Mouse (Mus musculus): ENCODE results near the gene Abhd12b.
"Not testable (repeated sequence)": the region's sequence is repeated elsewhere in the genome, so short reads cannot be mapped to it uniquely, and the experiment has no call there.

The Abhd12b gene

DNA sequence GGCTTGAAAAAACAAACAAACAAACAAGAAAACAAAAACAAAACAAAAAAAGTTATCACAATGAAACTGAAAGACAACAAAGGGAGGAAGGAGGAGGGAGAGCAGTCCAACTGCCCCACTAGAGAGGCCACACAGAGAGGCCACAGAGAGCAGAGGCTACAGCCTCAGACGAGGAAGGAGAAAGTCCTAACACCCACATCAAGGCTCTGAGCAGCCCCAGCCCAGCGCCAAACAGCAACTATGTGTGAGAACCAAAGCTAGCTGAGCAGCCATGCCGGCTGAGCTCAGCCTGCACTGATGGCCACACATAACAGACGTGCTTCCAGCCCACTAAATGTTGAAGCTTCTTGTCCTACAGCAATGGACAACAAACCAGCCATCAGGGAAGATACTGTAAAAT is 14.1 kb upstream of the Abhd12b start:
- no peak for DNase-seq (ENCODE audit: low spot score in 2 of 2)

DNA sequence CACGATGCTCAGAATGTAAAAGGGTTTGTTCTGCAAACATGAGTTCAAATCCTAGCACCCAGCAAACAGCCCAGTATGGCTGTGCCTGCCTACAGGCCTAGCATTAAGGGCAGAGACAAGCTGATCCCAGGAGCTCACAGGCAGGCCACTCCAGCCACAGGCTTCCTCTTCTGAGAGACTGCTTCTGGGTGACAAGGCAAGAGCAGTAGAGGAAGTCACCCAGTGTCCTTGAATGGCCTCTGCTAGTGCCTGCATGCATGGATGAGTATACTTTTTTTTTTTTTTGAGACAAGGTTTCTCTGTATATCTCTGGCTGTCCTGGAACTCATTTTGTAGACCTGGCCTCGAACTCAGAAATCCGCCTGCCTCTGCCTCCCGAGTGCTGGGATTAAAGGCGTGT is 13.4 kb upstream of the Abhd12b start:
- no peak for DNase-seq (ENCODE audit: low spot score in 2 of 2)

DNA sequence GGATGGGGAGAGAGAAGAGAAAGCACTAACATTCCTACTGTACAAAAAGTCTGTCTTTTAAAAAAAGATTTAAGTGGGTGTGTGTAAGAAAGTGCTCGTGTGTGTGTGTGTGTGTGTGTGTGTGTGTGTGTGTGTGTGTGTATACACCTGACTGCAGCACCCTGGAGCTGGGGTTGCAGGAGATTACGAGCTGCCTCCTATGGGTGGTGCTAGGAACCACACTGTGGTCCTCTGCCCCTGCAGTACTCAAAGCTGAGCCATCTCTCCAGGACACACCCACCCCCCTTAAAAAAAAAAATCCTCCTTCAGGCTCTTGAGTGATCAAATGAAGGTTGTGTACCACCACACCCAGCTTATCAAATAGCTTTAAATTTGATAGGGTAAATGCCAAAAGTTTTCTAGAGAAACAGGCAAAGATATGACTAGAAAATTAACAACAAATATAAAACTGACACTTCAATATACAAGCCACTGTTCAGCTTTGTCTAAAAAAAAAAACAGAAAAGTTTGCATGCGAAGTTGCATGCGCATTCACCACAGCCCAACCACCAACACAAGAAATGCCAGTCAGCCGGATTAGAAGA is 12.9 kb upstream of the Abhd12b start:
- DNase-seq (ENCODE audit: low spot score in 2 of 2) = no peak

DNA sequence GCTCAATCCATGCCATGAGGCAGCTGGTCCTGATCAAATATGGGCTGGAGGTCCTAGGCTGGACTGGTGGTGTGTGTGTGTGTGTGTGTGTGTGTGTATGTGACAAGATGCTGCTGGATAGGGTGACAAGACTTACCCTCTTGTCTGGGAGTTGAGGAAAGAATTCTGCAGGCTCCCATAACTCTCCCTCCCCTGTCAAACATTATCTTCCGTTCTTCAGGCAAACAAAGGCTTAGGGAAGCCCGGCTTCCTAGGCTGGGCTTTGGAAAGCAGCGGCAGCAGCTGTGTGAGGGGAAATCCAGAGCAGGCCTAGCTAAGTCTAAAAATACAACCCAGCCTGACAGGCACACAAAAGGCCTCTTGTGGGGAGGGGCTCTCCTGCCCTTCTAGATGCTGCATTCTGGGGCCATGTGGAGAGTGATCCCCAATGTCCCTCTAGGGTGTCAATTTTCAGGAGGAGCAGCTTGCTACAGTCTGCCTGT is 9.8 kb upstream of the Abhd12b start:
- not testable (repeated sequence) for DNase-seq (ENCODE audit: low spot score in 2 of 2)

DNA sequence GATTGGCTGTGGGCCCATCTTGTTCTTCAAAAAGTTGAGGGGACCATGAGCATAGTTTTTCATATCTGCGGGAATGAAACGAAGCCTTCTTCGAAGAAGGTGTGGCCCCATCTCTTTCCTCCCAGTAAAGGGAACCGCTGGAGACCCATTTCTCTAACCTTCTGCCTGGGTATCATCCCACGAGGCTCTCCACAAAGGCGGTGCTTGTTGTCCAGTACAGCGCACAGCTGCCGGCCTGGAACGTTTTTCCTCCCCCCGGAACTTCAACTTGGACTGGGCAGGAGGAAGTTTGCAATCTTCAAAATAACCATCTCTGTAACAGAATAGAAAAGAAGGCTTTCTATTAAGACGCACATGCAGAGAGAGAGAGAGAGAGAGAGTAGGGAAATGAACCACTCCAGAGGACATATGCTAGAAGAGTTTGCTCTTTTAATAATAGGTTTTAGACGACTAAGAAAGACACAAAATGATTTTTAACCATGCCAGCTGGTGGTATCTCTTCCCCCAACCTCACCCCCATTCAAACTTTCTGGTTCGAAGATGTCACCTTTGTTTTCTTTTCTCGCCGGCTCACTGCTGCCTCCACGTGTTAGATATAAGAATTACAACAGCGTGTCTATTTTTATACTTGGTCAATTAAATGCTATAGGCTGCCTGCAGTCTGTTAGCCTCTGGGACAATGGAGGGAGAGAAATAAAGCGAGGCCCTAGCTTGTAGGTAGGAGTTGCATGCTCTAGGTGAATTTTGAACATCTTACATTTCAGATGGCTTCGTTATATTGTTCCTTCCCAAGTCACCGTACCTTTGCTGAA is 9.1 kb upstream of the Abhd12b start:
- DNase-seq (ENCODE audit: low spot score in 2 of 2) = peak; percentile 70 to 76

DNA sequence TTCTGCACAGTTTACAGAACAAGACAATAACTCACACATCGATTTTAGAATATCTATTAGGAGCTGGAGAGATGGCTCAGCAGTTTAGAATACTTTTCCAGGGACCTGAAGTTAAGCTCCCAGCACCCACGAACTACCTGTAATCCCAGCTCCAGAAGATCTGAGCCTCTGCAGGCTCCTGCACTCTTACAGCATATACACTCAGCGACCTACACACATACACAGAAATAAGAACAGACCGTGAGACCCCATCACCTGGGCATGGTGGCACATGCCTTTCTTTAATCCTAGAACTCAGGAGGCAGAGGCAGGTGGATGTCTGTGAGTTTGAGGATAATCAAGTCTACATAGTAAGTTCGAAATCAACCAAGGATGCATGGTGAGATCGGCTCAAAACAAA is 8.4 kb upstream of the Abhd12b start:
- DNase-seq (ENCODE audit: low spot score in 2 of 2) = no peak

DNA sequence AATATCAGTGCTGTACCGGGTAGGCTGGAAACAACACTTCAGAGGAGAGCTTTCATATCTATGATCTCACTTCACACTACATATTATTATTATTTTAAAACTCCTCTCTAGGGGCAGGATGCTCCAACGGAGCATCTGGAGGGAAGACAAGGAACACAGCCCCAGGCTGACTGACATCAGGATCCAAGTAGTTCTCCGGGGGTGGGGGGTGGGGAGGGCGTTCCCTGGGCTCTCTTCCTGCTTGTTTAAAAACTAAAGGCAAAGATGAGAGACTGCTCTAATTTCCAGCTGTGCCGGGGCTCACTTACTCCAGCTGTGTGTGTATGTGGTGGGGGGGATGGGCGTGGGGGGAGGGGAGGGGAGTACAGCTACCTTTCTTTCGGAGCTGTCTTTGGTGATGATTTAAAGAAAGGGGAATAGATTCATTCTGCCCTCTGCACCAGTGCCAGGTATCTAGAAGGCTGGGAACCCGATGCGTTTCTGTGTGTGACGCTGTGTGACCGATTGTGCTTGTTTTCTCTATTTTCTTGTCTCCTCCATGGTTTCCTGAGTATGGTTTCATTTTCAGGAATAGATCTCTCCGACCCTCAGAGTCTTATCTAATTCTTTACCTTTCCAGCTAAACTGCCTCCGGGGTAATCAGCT is 5.8 kb upstream of the Abhd12b start:
- DNase-seq (ENCODE audit: low spot score in 2 of 2) = no peak

DNA sequence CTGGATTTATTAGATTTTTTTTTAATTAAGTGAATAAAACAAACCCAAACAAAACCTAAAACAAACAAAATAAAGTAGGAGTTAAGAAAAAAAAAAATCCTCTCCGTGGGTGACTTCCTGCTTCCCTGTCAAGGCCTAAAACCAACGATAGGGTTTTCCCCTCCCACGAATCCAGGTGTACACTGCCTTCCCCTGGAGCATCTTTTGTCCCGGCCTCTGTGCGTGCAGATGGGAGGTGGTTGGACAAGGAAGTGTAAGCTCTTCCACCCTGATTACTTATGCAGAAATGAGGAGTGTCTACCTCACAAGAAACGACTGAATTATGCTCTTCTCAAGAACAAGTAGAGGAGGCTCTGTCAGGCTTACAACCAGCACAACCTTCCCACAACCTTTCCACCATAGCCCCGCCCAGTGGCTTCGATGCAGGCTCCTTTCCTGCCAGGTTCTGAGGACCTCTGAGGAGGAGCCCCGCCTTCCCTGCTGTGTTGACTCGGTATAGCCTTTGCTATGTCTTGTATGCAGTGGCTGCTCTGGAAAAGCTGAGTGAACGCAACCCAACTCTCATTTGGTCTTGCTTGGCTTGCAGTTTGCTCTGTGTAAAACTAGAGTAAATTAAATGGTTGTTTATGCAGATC is 5.2 kb upstream of the Abhd12b start:
- DNase-seq (ENCODE audit: low spot score in 2 of 2) = no peak

DNA sequence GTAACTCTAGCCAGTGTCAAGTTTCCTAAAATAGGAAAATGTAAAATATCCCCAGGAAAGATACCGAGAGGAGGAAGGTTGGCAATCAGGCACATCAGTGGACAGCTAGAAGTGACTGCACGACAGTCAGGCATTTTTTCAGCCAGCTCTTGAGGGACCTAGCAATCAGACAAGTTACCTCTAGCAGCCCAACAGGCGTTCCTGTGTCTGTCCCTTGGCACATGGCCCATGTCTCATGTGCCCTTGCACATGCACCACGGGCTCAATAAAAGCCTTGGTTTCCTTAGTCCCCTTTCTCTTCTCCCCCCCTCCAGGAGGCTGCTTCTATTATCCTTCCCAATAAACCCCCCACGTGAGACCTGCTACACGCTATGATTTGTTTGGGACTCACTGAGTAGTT is 2.3 kb downstream of the Abhd12b start:
- no peak for DNase-seq (ENCODE audit: low spot score in 2 of 2)

DNA sequence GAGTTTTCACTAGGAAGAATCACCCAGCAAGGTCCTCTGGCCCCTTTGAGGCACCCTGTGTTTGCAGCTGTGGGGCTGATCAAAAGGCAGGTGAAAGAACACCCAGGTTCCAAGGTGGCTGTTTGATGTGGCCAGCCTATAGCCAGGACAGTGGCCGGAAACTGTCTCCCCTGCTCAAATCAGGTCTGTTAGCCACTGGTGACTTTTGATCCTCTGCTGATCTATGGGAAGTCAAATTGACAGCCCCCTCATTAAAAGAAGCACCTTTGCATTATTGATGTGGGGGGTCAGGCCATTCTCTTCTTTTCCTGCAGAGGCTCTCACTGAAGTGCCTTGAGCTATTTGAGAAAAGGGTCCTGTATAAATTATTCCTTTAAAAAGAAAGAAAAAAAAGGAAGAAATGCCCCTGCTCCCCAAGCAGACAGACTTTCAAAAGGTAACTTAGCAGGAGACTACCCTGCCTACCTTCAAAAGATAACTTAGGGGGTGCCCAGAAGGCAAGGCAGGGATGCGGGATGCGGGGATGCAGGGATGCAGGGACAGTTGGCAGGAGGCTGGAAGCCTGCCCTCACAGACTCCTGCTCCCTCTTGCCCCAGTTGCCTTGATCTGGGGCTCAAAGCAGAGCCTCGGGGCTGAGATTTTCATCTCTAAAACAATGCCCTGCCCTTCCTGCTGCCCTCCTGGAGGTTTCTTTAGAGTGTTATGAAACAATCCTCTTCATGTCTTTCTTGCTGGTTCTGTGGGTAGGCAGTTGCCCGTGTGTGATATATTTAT is 3.5 kb downstream of the Abhd12b start:
- DNase-seq (ENCODE audit: low spot score in 2 of 2) = no peak

DNA sequence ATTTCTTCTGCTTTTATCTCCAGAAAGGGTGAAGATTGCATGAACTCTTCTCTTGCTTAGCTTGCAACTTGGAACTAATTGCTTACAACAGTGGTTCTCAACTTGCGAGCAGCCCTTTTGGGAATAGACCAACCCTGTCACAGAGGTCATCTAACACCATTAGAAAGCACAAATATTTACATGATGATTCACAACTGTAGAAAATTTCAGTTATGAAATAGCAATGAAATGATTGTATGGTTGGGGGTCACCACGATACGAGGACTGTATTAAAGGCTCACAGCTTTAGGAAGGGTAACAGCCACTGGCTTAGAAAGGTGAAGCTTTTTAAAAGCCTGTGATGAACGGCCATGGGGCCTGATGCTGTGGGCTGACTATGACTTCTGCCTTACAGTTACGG is 7.1 kb downstream of the Abhd12b start:
- no peak for DNase-seq (ENCODE audit: low spot score in 2 of 2)

DNA sequence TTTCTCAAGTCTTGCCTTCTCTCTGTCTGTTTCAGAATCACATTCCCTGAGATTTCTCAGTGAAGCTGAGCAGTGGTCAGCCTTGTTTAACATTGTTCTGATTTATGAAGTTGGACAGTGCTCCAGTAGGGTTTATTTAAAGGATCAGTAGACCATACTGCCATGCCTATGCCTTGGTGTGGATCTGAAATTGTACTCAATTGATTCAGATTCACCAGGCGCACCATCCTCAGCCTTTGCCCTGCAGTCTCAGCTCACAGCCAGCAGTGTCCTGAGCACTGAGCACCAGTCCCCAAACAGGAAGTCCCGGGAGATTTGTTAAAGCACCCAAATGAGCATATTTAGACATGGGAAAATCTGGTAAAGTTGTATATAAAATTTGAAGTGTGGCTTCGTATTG is 10.8 kb downstream of the Abhd12b start:
- no peak for DNase-seq (ENCODE audit: low spot score in 2 of 2)

DNA sequence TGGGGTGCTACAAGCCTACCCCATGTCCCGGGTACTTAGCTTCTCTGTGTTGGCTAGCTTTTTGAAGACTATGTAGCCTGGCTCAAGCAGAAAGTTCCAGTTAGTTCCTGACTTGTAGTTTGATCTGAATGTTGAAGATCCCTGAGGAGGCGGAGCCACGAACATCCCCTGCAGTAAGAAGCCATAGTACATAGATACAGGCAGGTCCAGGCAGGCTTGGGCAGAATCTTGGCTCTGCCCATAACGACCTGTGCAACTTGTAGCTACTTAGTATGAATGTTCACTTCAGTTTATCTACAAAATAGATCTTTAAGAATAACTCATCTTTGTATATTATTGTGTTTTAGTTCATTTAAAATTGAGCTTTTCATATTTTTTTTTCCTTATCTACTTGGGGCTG is 14.0 kb downstream of the Abhd12b start:
- DNase-seq (ENCODE audit: low spot score in 2 of 2) = no peak

DNA sequence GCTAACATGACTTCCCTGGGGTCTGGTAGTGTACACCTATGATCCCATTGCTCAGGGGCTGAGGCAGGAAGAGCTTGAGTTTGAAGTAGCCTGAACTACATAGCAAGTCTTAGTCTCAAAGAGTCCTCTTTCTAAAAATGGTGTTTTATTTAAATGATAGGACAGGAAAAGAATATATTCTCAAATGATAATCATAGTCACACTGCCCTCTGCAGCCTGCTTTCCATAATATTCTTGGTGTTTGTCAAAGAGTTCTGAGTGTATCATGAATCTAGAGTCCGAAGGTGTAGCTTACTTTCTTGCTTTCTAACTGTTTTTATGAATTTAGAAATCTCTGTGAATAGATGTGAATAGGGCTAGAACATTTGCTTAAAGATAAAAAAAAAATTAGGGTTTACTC is 16.0 kb downstream of the Abhd12b start:
- DNase-seq (ENCODE audit: low spot score in 2 of 2) = peak; percentile 31 to 39

DNA sequence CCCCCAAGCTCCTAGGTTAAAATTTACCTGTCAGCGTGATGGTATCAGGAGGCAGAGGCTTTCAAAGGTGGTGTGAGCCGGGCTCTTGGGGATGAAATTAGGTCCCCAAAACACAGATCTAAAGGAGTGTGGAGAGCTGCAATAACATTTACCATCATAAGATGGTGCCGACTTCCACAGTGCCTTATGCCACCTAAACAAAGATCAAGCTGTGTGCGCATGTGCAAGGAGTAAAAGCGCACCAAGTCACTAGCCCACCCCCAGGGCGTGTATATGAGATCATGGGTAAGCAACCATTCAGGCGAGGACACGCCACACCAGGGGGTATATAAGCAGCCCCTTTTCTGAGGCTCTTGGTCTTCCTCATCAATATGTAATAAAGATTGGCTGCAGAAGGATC is 29.6 kb downstream of the Abhd12b start:
- not testable (repeated sequence) for DNase-seq (ENCODE audit: low spot score in 2 of 2)

DNA sequence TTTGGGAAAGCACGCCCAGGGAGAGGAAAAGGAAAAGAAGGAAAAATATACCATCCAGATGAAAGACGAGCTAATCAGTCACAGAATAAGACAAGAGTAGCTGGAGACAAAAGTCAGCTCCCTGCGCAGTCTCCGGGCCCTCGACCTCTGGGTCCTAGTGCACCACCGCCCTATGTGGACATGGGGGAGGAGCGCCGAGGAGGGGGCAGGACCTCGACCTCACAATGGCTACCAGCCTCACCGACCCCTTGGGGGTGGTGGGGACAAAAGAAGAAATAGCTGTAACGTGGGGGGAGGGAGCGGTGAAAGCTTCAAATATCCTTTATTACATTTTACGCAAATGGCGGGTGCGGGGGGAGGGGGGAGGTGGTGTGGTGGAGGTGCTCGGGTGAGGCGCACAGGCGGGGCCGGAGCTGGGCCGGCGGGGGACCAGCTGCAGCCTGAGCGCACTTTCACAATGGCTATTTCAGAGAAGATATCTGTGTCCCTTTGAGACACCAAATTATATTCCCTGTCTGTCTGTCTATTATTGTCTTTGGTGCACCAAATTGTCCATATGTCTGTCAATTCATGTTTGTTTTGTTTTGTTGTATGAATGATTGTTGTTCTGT is 30.3 kb downstream of the Abhd12b start:
- DNase-seq (ENCODE audit: low spot score in 2 of 2) = no peak

DNA sequence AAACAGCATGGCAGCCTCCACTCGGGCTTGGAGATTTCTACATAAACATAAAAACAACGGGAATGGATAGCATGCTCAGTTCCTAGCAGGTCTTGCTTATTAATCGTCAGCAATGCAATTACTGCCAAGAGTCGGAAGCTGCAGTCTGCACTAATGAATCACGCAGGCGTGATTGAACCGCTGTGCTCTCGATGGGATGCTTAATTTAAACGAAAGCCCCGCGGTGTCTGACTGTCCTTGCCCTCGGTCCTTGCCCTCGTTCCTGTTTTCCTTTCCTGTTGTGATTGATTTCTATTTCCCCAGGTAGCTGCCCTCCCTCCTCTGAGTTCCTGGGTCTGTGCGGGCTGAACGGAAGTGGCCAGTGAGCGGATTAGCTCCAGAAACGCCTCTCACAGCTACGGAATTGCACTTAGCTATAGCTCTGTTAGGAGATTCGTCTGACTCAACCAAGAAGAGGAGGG is 38.4 kb downstream of the Abhd12b start:
- peak; percentile 39 to 53 for DNase-seq (ENCODE audit: low spot score in 2 of 2)

DNA sequence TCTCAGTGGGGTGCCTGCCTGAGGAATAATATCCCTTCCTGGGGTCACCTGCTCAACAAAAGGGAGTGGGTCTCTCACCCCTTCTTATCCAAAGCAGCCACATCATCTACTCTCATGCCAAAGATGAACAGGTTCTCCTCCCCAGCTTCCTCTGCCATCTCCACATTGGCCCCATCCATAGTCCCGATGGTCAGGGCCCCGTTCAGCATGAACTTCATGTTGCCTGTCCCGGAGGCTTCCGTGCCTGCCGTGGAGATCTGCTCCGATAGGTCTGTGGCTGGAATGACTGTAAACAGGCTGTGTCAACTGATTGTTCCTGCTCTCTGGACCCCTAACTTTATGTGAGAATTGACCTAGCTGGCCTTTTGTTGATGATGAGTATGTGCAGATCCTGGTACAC is 41.5 kb downstream of the Abhd12b start:
- no peak for DNase-seq (ENCODE audit: low spot score in 2 of 2)

DNA sequence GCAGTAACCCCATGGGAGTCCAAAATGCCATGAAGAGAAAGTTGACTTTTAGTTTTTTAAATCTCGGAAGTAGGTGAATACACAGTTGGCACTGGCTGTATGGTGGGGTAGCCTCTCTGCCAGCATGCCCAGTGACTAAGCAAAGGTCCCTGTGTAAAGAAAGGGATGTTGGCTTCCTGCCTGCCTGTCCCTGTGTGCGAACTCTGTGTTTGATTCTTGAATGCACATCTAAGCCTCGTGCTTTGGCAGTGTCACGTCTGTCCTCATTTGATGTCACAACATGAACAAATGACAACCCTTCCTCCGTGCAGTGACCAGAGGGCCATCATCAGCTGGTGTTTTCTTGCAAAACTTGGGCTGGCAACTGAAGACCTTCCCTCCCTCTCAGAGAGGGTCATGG is 42.4 kb downstream of the Abhd12b start:
- DNase-seq (ENCODE audit: low spot score in 2 of 2) = no peak

DNA sequence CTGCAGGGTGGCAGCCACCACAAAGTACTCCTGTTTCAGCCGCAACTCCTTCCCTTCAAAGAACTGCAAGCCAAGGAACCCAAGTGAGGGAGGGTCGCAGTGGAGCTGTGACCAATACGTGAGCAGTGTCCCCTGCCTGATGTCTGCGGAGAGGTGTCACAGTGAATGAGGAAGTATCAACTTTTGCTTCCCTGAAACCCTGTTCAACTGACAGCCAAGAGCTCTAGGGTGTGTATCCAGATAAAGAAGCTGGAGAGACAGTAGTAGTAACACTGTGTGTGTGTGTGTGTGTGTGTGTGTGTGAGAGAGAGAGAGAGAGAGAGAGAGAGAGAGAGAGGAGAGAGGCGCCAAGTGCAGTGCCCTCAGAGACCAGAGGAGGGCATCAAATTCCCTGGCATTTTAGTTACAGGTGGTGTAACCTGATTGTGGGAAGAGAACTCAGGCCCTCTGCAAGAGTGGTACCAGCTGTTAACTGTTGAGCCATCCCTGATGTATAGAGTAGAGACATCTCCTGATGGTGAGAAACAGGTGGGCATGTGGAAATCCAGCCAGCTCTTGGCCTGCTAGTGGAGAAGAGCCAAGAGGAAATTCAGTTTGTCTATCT is 48.1 kb downstream of the Abhd12b start:
- DNase-seq (ENCODE audit: low spot score in 2 of 2) = no peak

DNA sequence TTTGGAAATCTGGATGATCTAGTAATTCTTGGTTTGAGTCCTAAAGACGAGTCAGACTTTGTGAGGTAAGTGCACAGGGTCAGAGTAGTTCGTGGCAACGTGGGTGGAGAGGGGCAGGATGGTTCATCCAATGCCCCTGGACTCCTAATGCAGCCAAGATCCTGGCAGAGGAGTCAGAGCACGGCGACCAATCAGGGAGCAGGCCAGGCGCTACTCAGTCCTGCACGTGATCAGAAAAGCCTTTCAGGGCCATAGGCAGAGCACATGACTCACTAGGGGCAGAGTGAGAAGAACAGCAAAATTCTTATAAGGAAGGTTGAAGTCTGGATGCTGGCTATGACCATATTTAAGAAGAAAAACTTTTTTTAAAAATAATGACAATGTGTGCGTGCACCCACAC is 50.5 kb downstream of the Abhd12b start:
- no peak for DNase-seq (ENCODE audit: low spot score in 2 of 2)

Measured in right cerebral cortex, adult 2 months (tissue).